Mouse (Mus musculus) cerebellum, adult (tissue): ENCODE measurements at regions not wholly inside any gene's neighbourhood (a gene's known extent, or its start where the extent isn't known, plus 50 kb on each side); places are given as distances from the start of the nearest gene placed in this dataset.

Experiments used
- ATAC-seq: cut with Nextera tagmentation; 2 replicates; pipeline ENCODE4 v1.9.2; 2017; ENCODE audit warnings: mild to moderate bottlenecking, moderate library complexity, mixed read lengths; ENCODE audit not compliant: insufficient number of reproducible peaks, low FRiP score, low TSS enrichment

GRCm38 (mm10) chr7:111141285-111141965, 58.6 kb upstream of the Eif4g2 start:
- no peak for ATAC-seq

- no peak for ATAC-seq
Observed at GRCm38 (mm10) chr7:111138038-111138437, 55.2 kb upstream of the Eif4g2 start.

DNA sequence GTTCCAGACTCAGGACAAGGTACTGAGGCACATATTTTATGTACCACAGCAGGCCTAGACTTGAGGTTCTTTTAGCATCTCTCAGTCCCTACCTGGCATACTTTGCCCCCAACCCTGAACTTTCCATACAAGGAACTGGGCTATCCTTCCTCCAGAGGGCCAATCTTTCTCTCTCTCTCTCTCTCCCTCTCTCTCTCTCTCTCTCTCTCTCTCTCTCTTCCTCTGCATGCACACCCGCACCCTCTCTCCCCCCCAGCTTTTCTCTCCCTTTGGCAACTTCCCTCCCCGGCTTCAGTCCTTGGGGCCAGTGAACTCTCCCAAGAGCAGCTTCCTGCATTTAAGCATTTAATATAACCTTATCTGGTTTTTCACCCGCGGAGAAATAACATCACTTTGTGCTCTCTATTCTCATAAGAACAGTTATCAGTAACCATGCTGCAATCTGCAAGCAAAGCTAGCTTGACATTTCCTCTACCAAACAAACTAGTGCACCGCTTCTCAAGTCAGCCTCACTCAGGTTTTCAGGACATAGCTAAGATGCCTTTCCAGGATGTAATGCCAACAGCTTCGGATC, 53.3 kb upstream of the Eif4g2 start:
- ATAC-seq, result no peak

- ATAC-seq, result no peak
Observed at GRCm38 (mm10) chr7:111134496-111134895, 51.7 kb upstream of the Eif4g2 start.
